Mouse (Mus musculus) T-helper 1 cell (primary cell): ENCODE results near the gene Klhl11.

Experiments
- in situ Hi-C: fragments of 300-600 bp; cut with MboI, MseI; formaldehyde crosslinking; loops from one replicate; pipeline ENCODE4 v1.15.1; 2025; ENCODE audit warnings: high pct_unique_total_duplicates

Gene Klhl11

GRCm38 (mm10) chr11:100471352-100472196 lies 967 bp downstream of the Klhl11 start:
- in situ Hi-C loops: no loop called here

GRCm38 (mm10) chr11:100465833-100466232 lies 6.7 kb downstream of the Klhl11 start:
- in situ Hi-C loops: no loop called here

GRCm38 (mm10) chr11:100465229-100465792 lies 7.2 kb downstream of the Klhl11 start:
- in situ Hi-C loops: no loop called here

GRCm38 (mm10) chr11:100462699-100463098 lies 9.8 kb downstream of the Klhl11 start:
- in situ Hi-C loops: no loop called here

GRCm38 (mm10) chr11:100457711-100458110 lies 14.8 kb downstream of the Klhl11 start:
- in situ Hi-C loops: no loop called here

GRCm38 (mm10) chr11:100457247-100457646 lies 15.3 kb downstream of the Klhl11 start:
- in situ Hi-C loops: no loop called here

- in situ Hi-C loops: no loop called here
Measured at GRCm38 (mm10) chr11:100442625-100443024, 29.9 kb downstream of the Klhl11 start.

- in situ Hi-C loops: no loop called here
Measured at GRCm38 (mm10) chr11:100441797-100442196, 30.7 kb downstream of the Klhl11 start, which contains the start of the genes Nt5c3b and Klhl10. Gene Nt5c3b (minus strand): TSS chr11:100441808. Gene Klhl10 (plus strand): TSS chr11:100441917.

GRCm38 (mm10) chr11:100440691-100441522 lies 31.6 kb downstream of the Klhl11 start:
- in situ Hi-C loops: no loop called here

GRCm38 (mm10) chr11:100437901-100438300 lies 34.6 kb downstream of the Klhl11 start:
- in situ Hi-C loops: no loop called here

GRCm38 (mm10) chr11:100435678-100436246 lies 36.8 kb downstream of the Klhl11 start:
- in situ Hi-C loops: no loop called here

- in situ Hi-C loops: no loop called here
Measured at GRCm38 (mm10) chr11:100432002-100432401, 40.5 kb downstream of the Klhl11 start.

- in situ Hi-C loops: no loop called here
Measured at GRCm38 (mm10) chr11:100430052-100430451, 42.5 kb downstream of the Klhl11 start.

GRCm38 (mm10) chr11:100428612-100429199 lies 43.8 kb downstream of the Klhl11 start:
- in situ Hi-C loops: no loop called here

GRCm38 (mm10) chr11:100426820-100427219 lies 45.7 kb downstream of the Klhl11 start:
- in situ Hi-C loops: no loop called here

GRCm38 (mm10) chr11:100425851-100426250 lies 46.7 kb downstream of the Klhl11 start:
- in situ Hi-C loops: no loop called here

GRCm38 (mm10) chr11:100423836-100424235 lies 48.7 kb downstream of the Klhl11 start:
- in situ Hi-C loops: no loop called here

- in situ Hi-C loops: no loop called here
Measured at GRCm38 (mm10) chr11:100421537-100421936, 51.0 kb downstream of the Klhl11 start.

GRCm38 (mm10) chr11:100414914-100415822 lies 57.4 kb downstream of the Klhl11 start, which contains the start of gene Fkbp10:
Gene Fkbp10 (plus strand): TSS chr11:100415697.
- in situ Hi-C loops: no loop called here
